Mouse (Mus musculus) heart, postnatal 14 days (tissue): ENCODE measurements around the gene Arfgef2. TPM values are rescaled to one million over a fixed set of nuclear protein-coding genes. Genes with fewer than 3 reads are reported as not detected.

Experiments used
- DNase-seq, 2 experiments: peaks; one replicate each; pipeline ENCODE4 v3.0.0; 2021 to 2022
- intact Hi-C: fragments of 180-260 bp; cut with DNase I; formaldehyde crosslinking; loops from one replicate; pipeline ENCODE4 v1.15.1; 2025
- total RNA-seq, 2 experiments: library from RNA; stranded (reverse); gene quantifications; 2 replicates each; pipeline ENCODE4 v1.2.3; 2021

The Arfgef2 gene
- total RNA-seq, 2 experiments from 2014 or later = 37.6 to 43.6 TPM

DNA sequence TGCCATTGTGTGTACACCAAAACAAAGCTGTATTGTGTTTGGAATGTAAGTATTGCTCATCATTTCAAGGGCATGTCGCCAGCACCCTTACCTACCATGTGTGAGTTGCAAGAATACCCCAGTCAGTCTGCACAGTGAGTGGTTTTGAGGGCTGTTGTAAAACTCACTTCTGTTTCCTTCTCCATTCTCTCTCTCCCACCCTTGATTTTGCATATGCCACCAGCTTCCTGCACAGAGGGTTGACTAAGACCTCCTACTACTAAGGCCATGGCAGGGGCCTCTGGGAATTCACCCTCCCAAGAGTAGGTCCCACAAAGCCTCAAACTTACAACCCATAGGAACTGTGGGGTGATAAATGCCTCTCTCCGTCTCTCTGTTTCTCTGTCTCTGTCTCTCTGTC lies 4.0 kb upstream of the Arfgef2 start:
- intact Hi-C loops = no loop called here
- DNase-seq = no peak

DNA sequence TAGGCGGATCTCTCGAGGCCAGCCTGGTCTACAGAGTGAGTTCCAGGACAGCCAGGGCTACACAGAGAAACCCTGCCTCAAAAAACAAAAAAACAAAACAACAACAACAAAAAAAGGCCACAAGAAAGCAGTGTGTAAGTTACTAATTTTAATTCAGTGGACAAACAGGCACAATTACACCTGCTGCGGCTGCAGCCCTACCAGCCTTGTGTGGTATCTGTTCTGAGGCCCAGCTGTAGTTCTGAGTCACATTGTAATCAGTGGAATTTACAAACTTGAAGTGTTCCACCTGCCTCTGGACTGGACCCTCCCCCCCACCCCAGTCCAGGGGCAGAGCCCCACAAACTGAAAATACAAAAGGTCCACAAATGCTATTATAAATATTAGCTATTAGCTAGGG lies 2.1 kb upstream of the Arfgef2 start:
- DNase-seq = no peak
- intact Hi-C loops = no loop called here

DNA sequence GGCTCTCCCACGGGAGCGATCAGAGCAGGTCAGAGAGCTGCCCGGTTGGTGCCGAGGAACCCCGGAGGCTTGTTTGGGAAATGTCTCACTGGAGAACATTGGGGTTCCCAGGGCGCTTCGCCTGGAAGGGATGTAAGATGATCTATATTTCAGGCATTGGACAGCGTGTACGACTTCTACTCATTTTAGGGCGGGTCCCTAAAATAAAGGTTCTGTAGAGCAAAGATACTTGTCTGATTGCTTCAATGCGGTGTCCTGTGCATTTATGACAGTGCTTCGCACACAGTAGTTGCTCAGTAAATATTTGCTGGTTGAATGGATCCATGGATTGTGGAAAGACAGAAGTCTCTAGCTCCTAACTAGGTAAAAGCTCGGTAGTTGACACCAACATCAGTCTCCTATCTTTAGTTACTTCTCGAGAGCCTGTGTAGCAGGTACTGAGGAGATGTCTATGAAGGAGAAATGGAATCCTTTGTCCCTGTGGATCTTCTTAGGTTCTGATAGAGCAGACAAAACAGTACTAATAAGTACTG lies 851 bp downstream of the Arfgef2 start:
- DNase-seq = no peak

DNA sequence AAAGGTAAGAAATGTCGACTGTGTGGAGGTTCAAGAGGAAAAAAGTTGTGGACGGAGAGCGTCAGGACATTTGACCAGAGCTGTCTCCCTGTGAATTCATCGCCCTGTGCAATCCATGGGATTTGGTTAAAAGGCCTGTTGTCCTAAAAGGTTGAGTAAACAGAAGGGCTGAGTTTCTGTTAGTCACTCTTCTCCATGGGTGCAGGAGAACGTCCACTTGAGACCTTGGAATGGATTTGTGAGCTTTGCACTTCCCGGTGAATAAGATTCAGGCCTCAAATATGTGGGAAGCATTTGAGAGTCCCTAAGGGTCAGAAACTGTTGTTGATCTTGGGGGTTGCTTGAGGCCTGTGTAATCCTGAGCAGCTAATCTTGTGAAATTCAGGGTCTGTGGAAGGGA lies 1.4 kb downstream of the Arfgef2 start:
- intact Hi-C loops = no loop called here
- DNase-seq = no peak

More for the DNA sequence above, 851 bp downstream of the Arfgef2 start:
- intact Hi-C loops = no loop called here

DNA sequence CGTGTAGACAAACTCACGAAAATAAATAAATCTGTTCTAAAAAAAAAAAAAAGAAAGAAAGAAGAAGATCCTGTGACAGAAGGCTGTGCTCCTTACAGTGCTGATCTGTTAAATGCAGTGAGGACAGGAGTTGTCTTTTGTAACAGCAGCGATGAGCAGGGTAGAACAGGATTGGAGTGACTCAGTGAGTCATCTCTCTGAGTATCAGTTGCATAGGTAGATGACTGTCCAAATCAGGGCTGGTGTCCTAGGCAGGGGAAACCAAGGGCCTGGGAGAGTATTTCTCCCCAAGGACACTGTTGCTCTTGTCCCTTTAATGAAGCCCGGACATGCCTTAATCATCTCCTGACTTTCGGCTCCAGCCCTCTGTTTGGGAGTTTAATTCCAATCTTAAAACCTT lies 4.1 kb downstream of the Arfgef2 start:
- intact Hi-C loops = no loop called here
- no peak for DNase-seq

DNA sequence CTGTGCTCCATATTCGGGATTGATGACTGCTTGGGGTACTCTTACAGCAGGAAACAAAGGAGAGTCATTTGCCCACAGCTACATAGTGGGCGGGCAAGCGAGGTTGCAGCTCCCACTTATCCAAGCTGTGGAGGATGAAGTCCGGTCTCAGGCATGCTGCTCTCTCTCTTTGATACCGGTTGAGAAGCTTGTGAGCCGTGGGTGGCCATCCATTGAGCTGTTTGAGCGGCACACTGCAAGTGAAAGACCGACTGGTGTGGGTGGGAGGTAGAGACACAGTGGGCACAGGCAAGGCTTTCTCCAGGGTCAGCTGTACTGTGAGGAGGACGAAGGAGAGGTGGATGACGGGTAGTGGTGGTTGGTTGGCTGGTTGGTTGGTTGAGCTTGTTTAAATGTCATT lies 5.4 kb downstream of the Arfgef2 start:
- intact Hi-C loops = no loop called here
- no peak for DNase-seq

DNA sequence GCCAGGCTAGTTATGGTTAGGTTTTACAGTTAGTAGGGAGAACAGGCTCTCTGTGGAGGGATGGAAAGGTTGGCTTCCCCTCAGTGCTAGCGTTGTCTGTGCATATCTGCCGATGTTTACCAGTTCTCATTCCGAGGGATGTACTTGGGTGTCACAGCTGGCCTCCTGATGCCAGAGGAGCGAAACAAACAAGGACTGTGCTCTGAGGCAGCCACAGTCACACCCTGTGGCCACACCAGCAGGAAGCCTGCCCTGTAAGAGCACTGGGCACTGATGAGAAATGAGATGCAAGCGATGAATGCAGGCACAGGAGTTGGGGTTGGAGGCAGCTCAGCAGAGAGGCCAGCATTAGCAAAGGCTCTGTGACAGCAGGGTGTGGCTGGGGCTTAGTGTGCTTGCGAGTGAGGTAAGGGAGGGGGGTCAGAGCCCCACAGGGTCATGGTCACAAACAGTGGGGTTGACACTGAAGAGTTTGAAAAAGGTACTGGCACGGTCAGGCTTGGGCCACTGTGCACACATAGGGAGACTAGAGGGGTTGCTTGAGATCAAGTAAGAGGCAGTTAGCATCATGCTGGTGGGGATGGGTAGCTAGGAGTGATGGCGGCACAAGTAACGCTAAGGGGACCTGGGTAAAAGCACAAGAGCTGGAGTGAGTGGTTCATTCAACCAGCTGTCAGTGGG lies 13.2 kb downstream of the Arfgef2 start:
- intact Hi-C loops = no loop called here
- no peak for DNase-seq

DNA sequence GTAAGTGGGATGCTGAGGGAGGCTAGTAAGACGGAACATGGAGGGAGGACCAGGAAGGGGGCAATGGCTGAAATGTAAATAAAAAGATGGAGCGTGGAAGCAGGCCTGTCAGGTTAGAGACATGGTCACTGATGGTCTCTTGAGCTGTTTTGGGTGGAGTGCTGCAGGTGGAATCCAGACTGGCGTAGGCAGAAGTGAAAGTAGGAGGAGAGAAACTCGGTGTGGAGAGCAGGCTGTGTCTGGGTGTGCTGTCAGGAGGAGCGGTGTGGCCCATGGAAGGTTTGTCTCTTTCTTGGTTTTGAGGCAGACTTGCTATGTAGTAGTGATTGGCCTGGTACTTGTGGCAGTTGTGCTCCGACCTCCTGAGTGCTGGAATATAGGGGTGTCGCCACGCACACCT lies 14.5 kb downstream of the Arfgef2 start:
- intact Hi-C loops = no loop called here
- DNase-seq = no peak

DNA sequence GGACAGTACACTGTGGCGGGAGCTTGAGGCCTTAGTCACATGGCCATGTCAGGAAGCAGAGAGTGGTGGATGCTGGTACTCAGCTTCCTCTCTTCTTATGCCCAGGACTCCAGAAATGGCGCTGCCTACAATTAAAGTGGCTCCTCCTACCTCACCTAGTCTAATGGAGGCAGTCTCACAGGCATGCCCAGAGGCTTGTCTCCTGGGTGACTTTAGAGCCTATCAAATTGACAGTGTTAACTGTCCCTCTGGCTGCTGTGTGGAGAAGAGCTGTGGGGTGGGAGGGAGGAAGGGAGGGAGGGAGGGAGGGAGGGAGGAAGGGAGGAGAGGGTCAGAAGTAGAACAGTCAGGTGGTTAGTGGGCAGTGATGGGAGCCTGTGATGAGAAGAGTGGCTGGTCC lies 15.5 kb downstream of the Arfgef2 start:
- DNase-seq = no peak
- intact Hi-C loops = no loop called here

DNA sequence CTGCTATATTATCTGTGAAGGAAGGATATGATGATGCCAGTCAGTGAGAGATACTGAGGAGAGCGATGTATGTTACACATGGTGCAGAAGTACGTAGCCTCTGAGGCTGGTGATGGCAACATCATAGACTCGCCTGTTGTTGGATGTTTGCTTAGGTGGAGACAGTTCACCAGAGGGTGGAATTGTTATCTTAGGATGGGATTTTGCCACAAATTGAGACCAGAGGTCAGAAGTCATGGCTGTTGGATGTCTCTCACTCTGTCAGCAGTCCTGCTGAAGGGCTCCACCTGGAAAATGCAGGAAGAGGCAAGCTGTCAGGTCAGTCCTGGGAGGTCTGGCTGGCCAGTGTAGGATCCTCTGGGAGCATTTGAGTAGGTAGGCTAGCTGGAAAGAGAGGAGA lies 16.0 kb downstream of the Arfgef2 start:
- no peak for DNase-seq
- intact Hi-C loops = no loop called here

DNA sequence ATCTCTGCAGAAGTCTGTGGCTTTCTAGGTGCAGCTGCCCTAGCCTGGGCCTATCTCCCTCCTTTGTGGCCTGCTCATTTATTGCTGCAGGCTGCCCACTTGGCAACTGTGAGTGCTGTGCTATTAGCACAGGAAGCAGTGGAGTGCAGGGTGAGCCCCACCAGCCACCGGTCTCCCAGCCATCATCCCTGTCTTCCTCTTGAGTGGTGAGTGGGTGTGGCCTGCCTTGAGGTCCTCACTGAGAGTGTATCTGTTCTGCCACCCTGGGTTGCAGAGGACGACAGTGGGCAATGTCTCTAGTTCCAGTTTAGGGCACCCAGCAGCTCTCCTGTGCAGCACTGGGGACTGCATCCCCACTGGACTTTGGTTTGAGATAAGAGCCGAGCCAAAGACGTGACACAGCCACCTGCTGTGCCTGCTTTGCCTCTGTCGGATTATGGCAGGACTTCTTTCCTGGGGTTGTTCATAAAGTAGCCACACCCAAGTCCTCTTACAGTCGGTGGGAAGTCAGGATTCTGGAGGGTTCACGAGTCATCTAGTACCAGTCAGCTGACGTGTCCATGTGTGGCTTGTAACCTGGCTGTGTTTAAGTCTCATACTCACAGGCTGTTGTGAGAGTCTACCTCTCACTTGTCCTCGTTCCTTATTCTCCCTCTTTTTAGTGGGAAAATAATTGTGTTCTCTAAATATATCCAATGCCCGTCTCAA lies 16.9 kb downstream of the Arfgef2 start:
- intact Hi-C loops = no loop called here
- DNase-seq = no peak

DNA sequence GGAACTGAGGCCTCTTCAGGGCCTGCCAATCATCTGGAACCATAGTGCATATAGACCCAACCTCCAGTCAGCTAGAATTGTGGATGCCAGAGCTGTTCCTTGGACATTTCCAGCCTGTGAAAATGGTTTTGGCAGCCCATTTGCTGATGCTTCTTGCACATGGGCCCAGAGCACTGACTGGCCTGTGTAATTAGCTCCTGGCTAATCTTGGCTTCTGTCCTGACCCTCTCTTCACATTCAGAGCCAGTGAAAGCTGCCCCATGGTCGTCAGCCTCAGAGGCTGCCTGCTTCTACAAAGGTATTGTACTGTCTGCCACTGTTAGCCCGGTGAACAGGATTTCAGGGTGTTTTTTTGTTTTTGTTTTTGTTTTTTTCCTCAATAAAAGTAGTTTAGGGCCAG lies 17.5 kb downstream of the Arfgef2 start:
- intact Hi-C loops = no loop called here
- DNase-seq = no peak

DNA sequence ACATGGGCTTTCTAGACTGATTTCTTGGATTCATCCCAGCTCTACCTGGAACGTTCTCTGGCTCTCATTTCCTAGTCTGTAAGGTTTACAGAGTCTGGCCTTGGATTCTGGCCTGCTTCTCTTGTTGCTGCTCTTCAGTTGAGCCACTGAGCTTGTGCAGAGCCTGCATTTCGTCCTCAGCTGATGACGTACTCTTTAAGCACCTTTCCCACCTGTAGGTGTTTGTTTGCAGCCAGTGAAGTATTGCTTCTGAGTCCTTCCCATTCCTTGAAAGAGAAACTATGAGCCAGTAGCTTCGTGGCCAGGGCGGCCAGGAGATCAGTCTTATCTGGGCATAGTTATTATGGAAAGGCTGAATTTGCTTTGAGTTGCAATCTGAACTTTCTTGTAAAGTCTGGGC lies 19.0 kb downstream of the Arfgef2 start:
- no peak for DNase-seq
- intact Hi-C loops = no loop called here

DNA sequence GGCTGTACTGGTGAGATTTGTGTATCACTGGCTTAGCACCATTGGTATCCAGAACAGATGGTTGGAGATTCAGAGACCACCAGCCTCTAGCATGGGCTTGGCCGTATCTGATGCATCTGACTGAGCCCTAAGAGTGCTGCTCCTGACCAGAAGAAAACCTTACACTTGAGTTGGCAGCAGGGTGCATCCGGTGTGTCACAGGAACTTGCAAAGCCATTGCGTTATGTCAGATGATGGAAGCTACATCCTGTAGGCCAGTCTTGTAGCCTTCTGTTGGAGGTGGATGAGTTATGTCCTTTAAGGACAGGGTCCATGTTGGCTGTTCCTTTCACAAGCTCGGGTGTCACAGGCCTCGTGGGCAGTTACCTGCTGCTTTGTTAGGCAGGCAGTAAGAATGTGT lies 19.6 kb downstream of the Arfgef2 start:
- intact Hi-C loops = no loop called here
- DNase-seq = no peak

DNA sequence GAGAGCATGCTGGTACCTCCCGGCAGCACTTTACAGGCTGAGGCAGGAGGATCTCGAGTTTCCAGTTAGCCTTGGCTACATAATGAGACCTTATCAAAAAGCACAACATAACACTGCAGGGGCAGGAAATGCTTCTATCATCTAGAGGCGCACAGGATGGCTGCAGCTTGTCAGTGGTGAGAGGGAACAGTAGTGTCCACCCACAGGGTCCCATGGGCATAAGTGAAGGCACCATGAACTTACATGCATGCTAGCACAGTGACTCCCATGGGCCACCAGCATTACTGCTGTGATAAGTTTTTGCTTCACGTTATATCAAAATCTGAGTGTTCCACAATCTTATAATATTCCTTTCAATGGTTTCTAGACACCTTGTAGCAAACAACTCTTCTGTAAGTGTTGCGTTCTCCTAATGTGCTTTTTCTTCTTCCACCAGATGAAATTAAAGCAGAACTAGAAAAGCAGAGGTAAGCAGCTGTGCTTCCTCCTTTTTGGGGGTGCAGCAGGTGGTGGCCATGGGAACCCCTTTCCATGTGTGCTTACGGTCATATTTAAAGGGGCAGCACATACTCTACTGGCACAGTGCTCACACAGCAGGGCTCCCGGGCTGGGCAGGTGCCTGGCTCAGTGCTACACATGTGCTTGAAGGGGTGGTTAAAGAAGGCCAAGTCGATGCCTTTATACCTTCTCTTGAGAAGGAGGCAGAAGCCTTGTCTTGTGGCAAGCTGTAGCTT lies 21.3 kb downstream of the Arfgef2 start:
- intact Hi-C loops = no loop called here
- no peak for DNase-seq

DNA sequence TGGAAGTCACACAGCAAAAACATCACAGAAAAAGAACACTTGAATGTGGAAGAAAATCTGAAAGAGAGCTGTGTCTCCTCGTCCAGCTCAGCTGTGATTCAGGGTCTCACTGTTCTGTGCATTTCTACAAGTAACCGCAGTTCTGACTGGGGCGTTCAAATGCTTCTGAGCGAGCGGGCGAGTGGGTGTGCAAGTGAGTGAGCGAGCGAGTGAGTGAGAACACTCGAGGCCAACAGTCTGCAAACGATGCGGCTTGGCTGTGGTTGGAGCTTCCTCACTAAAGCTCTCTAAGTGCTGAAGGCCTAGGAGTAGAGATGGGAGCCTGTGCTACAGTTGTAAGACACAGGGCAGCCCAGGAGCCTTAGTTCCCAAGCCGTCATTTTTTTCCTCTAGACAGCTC lies 22.9 kb downstream of the Arfgef2 start:
- intact Hi-C loops = no loop called here

DNA sequence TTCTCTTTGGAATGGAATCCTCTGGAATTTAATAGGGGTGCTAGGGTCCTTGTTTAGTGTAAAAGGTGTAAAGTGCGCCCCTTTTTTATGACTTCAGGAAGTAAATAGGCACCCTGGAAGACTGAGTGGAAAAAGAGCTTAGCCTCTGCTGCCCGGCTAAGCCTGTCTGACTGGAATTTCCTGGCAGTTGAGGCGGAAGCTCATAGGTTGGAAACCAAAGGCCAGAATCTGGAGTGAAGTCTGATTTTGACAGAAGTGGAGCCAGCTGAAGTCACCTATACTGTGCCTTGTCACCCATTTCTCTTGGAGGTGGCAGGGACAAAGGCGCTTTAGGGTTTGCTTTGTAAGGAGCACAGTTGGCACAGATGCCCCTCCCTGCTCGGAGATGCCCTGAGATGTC lies 25.0 kb downstream of the Arfgef2 start:
- no peak for DNase-seq
- intact Hi-C loops = no loop called here

More for the DNA sequence above, 22.9 kb downstream of the Arfgef2 start:
- no peak for DNase-seq

DNA sequence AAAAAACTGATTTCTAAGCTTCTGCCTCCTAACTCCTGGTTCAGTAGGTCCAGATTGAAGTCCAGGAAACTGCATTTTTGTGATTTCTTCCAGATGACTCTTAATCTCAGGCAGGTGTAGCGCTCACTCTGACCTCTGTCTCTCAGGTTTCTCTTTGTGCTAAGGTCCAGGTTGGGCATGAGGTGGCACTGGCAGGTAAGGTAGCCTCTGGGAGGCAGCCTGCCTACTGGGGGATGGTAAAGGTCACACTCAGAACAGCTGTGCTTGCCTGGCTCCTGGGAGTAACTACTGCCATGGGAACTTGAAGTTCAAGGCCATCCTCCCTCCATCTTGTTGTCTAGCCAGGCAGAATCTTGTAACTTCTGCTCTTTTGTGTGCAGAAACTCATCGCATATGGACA lies 28.7 kb downstream of the Arfgef2 start:
- intact Hi-C loops = no loop called here
- no peak for DNase-seq

DNA sequence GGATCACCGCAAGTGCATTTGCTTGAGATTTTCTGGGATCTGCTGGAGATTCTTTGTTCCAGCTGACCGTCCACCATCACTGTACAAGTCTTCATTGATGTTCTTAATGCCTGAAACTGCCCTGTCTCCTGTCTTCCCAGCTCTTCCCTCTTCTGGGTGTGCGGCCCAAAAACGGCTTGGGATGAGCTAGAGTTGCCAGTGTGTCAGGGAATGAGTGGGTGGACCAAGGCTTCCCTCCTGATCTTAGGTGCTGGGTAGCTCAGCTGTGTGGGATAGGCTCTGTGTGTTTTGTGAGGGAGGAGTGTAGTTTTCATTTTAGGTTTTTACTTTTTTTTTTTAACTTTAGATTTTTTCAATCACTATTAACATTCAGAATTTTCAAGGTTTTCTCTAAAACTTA lies 29.4 kb downstream of the Arfgef2 start:
- no peak for DNase-seq
- intact Hi-C loops = no loop called here

DNA sequence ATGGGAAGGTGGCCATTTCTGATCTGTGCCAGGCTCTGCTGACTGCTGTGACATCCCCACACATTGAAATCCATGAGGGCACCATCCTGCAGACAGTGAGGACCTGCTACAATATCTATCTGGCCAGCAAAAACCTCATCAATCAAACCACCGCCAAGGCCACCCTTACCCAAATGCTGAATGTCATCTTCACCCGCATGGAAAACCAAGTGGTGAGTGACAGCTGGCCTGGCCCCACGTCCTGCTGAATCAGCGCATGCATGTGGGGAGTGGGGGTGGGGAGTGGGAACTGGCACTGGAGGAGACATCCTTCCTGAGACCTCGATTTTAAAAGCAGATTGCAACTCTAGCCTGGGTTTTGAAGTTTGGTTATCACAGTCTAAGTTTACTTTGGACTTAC lies 30.2 kb downstream of the Arfgef2 start:
- intact Hi-C loops = no loop called here
- DNase-seq = no peak

DNA sequence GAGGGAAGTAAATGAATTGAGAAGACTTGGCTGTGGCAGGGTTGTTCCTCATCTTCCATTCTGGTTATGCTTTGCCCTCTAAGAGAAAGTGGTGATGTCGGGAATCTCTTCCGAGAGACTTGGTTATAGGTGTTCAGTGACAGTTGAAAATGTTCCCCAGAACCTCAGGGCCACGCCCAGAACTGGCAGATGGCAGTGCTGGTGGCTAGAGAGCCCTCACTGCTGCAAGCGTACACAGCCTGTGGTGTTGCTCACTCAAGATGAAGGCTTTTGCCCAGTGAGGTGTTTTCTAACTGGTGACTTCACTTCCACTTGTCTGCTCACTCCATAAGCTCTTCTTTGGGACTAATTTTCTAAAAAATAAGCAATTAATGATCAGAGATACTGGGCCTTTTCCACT lies 36.4 kb downstream of the Arfgef2 start:
- DNase-seq = no peak
- intact Hi-C loops = no loop called here

DNA sequence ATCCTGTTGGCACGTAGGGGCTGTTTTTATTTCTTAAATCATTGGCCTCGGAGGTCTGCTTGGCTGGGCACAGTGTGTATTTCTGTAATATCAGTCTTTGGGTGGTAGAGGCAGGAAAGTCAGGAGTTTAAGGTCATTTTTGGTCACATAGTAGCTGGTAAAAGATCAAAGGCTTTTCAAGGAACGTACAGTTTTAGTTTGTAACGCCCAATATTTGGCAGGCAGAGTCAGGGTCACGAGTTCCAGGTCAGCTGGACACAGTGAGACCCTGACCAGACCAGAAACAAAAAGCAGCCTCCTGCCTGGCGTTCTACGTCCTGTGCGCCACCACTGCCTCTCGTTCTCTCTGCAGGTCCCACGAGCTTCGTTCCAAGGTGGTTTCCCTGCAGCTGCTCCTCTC lies 45.3 kb downstream of the Arfgef2 start:
- no peak for DNase-seq
- intact Hi-C loops = no loop called here
